Mouse (Mus musculus) ovary, postnatal 10 days (tissue): Measurements from ENCODE around the gene Rad51.

Source experiments
- DNase-seq: peaks from one replicate; pipeline ENCODE4 v3.0.0; 2022; ENCODE audit warnings: low spot score

The Rad51 gene

GRCm38 (mm10) chr2:119112438-119113112 lies at the start of gene Rad51:
Rad51 (plus strand) TSS chr2:119112793.
- peak; percentile 68 for DNase-seq

- no peak for DNase-seq
These were observed 40.2 kb upstream of the Rad51 start for GRCm38 (mm10) chr2:119072397-119072796.

- no peak for DNase-seq
These were observed 26.4 kb upstream of the Rad51 start for GRCm38 (mm10) chr2:119086156-119086555.

GRCm38 (mm10) chr2:119101552-119101951 lies 11.0 kb upstream of the Rad51 start:
- DNase-seq = no peak

- DNase-seq = no peak
These were observed 6.0 kb upstream of the Rad51 start for GRCm38 (mm10) chr2:119106583-119106982.

GRCm38 (mm10) chr2:119108554-119108953 lies 4.0 kb upstream of the Rad51 start:
- no peak for DNase-seq

- no peak for DNase-seq
These were observed 1.5 kb upstream of the Rad51 start for GRCm38 (mm10) chr2:119111060-119111459.

- DNase-seq = no peak
These were observed 730 bp downstream of the Rad51 start for GRCm38 (mm10) chr2:119113121-119113925.

- DNase-seq = no peak
These were observed 23.8 kb downstream of the Rad51 start for GRCm38 (mm10) chr2:119136346-119136898.

GRCm38 (mm10) chr2:119145199-119145598 lies 32.6 kb downstream of the Rad51 start:
- DNase-seq = no peak

- no peak for DNase-seq
These were observed 33.8 kb downstream of the Rad51 start for GRCm38 (mm10) chr2:119146435-119146834.

- no peak for DNase-seq
These were observed 34.6 kb downstream of the Rad51 start for GRCm38 (mm10) chr2:119147160-119147678.

- no peak for DNase-seq
These were observed 35.2 kb downstream of the Rad51 start for GRCm38 (mm10) chr2:119147775-119148174.

GRCm38 (mm10) chr2:119152255-119152654 lies 39.7 kb downstream of the Rad51 start:
- no peak for DNase-seq

- no peak for DNase-seq
These were observed 42.1 kb downstream of the Rad51 start for GRCm38 (mm10) chr2:119154683-119155082.

- no peak for DNase-seq
These were observed 42.8 kb downstream of the Rad51 start for GRCm38 (mm10) chr2:119155388-119155787.

- no peak for DNase-seq
These were observed 43.6 kb downstream of the Rad51 start for GRCm38 (mm10) chr2:119156081-119156680.

GRCm38 (mm10) chr2:119156681-119157572 lies 44.3 kb downstream of the Rad51 start, which contains the start of gene Rmdn3:
Rmdn3 (minus strand) TSS chr2:119157034.
- peak; percentile 85 for DNase-seq

GRCm38 (mm10) chr2:119157836-119158235 lies 45.2 kb downstream of the Rad51 start:
- DNase-seq = no peak

- no peak for DNase-seq
These were observed 48.7 kb downstream of the Rad51 start for GRCm38 (mm10) chr2:119161247-119161646.

- DNase-seq = no peak
These were observed 50.5 kb downstream of the Rad51 start for GRCm38 (mm10) chr2:119163135-119163534.
